Mouse (Mus musculus) ES-E14 (cell line): ENCODE results near the gene Il1b.

ENCODE experiments used
- CHD2 ChIP-seq: IDR thresholded peaks from 2 replicates; pipeline ENCODE4 v1.6.1; 2014; ENCODE audit warnings: mild to moderate bottlenecking, low read depth, low read length, inconsistent platforms
- MAFK ChIP-seq: IDR thresholded peaks from 2 replicates; pipeline ENCODE4 v1.6.1; 2014; ENCODE audit warnings: mild to moderate bottlenecking, low read depth, low read length, inconsistent platforms; ENCODE audit not compliant: insufficient read depth
- ZC3H11A ChIP-seq: IDR thresholded peaks from 2 replicates; pipeline ENCODE4 v1.6.1; 2012; ENCODE audit warnings: low read depth, mild to moderate bottlenecking, inconsistent platforms, low read length, borderline replicate concordance

GRCm38 (mm10) chr2:129406508-129406907 lies 35.6 kb upstream of the Il1b start:
- TF ChIP-seq MAFK (no peak), CHD2 (no peak), ZC3H11A (no peak)
